15 mouse cellular contexts compared by ENCODE assay signal in the genomic region with DNA sequence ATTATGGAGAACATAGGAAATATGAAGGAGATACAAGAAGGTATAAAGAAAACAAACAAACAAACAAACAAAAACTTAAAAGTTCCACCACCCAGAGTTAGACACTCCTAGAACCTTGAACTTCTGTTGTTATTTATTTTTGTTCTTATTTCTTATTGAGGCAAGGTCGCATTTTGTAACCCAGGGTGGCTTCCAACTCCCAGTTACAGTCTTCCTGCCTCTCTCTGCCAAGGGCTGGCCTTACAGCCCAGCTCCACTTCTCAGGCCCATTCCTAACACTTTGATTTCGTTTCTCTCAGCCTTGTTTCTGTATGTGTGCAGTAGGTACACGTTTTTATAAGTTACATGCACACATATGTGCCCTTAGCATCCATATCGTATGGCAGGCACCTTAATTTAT.
"Had no signal": no experiment of that assay in that cellular context is flagged by ENCODE, and none has a peak within 500 bp of the region (broad histone marks: within the 10 kb centered on the region; RNA-seq: fewer than 3 reads in every experiment).

No protein-coding gene starts in this region.

- H3K9me3 ChIP-seq: neural tube, embryonic 15.5 days; stomach, embryonic 15.5 days had no signal

- H3K36me3 ChIP-seq: neural tube, embryonic 15.5 days; stomach, embryonic 15.5 days had no signal

- H3K4me3 ChIP-seq: neural tube, embryonic 15.5 days; stomach, embryonic 15.5 days had no signal

- H3K4me1 ChIP-seq: neural tube, embryonic 15.5 days; stomach, embryonic 15.5 days had no signal

- DNase-seq: retina, postnatal 1 day; right cerebral cortex, adult 18-20 months; right cerebral cortex, postnatal 14 days; right cerebral cortex, postnatal 25 days; right cerebral cortex, postnatal 4 days; spleen, adult 18-20 months; thymus, adult 18-20 months; thymus, adult 2 months; thymus, postnatal 14 days; thymus, postnatal 25 days; thymus, postnatal 36 days; thymus, postnatal 4 days had no signal

- H3K9ac ChIP-seq: neural tube, embryonic 15.5 days; stomach, embryonic 15.5 days had no signal

- H3K27ac ChIP-seq: neural tube, embryonic 15.5 days; stomach, embryonic 15.5 days; stomach, postnatal 0 days had no signal

- H3K27me3 ChIP-seq: neural tube, embryonic 15.5 days; stomach, embryonic 15.5 days had no signal

- H3K4me2 ChIP-seq: neural tube, embryonic 15.5 days; stomach, embryonic 15.5 days had no signal
